Mouse (Mus musculus): ENCODE results near the gene Dsel.

DNA sequence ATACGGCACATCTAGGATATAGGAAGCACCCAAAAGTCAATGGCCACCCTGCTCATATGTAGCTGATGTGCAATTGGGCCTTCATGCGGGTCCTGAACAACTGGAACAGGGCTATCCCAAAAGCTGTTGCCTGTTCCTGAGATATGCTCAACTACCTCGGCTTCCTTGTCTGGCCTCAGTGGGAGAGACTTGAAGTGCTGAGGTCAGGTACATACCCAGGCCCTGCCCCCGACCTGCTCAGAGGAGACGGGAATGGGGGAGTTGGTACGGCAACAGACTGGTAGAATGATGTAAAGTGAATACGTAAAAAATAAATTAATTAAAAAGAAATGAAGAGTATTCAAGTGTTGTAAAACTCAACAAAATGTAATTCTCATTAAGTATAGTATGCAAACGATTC, 12.3 kb downstream of the Dsel start:
- no peak for TF ChIP-seq CTCF (IDR thresholded peaks at IDR 0.05; ENCODE audit: low read depth)
- TF ChIP-seq EP300 (IDR thresholded peaks at IDR 0.05; ENCODE audit: low read depth), result no peak

All from liver, embryonic 14.5 days (tissue).